Comparison of ENCODE assay signal across 16 mouse cellular contexts in genomic region chr6:48060895-48061294, GRCm38 (mm10).
"Had no signal": no experiment of that assay in that cellular context is flagged by ENCODE, and none has a peak within 500 bp of the region (broad histone marks: within the 10 kb centered on the region; RNA-seq: fewer than 3 reads in every experiment).

No protein-coding gene starts in this region.

- H3K4me2 ChIP-seq: limb, embryonic 13.5 days; liver, embryonic 15.5 days; lung, embryonic 14.5 days; midbrain, embryonic 11.5 days; midbrain, embryonic 15.5 days; neural tube, embryonic 13.5 days; stomach, embryonic 15.5 days had no signal

- H3K9me3 ChIP-seq: limb, embryonic 13.5 days; liver, embryonic 15.5 days; megakaryocyte, embryonic 14.5 days; midbrain, embryonic 15.5 days; neural tube, embryonic 13.5 days; stomach, embryonic 15.5 days had no signal

- DNase-seq: kidney, adult 18-20 months; kidney, postnatal 10 days; lung, embryonic 14.5 days; lung, postnatal 10 days; lung, postnatal 4 days; retina, postnatal 1 day; right cerebral cortex, postnatal 4 days; thymus, adult 2 months; thymus, postnatal 36 days had no signal

- H3K4me1 ChIP-seq: limb, embryonic 13.5 days; midbrain, embryonic 15.5 days; neural tube, embryonic 13.5 days; stomach, embryonic 15.5 days had no signal

- H3K9ac ChIP-seq: limb, embryonic 13.5 days; liver, embryonic 15.5 days; lung, embryonic 14.5 days; midbrain, embryonic 15.5 days; neural tube, embryonic 13.5 days; stomach, embryonic 15.5 days had no signal

- H3K27ac ChIP-seq: limb, embryonic 13.5 days; liver, embryonic 15.5 days; midbrain, embryonic 15.5 days; neural tube, embryonic 13.5 days; stomach, embryonic 15.5 days had no signal

- H3K4me3 ChIP-seq: limb, embryonic 13.5 days; liver, embryonic 15.5 days; megakaryocyte, embryonic 14.5 days; midbrain, embryonic 15.5 days; neural tube, embryonic 13.5 days; stomach, embryonic 15.5 days had no signal

- ATAC-seq: midbrain, embryonic 15.5 days had no signal

- H3K27me3 ChIP-seq: limb, embryonic 13.5 days; liver, embryonic 15.5 days; megakaryocyte, embryonic 14.5 days; midbrain, embryonic 15.5 days; neural tube, embryonic 13.5 days; stomach, embryonic 15.5 days had no signal
